In the genomic region with DNA sequence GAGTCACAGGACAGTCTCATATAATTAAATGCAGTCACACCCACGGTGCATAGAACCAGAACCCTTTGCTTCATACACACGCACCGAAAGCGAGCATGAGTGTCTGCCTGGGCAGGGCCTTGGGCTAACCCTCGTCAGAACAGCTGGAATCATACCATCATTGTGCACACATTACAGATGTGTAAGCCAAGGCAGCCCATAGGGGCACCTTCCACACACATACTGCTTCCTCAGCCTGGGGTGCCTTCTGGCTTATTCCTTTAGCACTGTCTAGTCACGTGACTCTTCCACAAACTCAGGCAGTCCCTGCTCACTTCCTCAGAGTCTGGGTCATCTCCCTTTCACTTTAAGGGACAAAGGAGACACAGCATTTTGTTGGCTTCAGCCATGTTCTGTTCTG, we compare ENCODE assay signal across 11 mouse cellular contexts. TPM values are rescaled to one million over a fixed set of nuclear protein-coding genes. Genes with fewer than 3 reads are reported as not detected.
A peak's percentile ranks its signal among the peaks of the same experiment; 100 is the strongest.
DNase-seq lines count a peak whose midpoint lies in the region; ATAC-seq and TF ChIP-seq lines count a peak whose summit lies in the region.
"Had no signal": no experiment of that assay in that cellular context is flagged by ENCODE, and none has a peak within 500 bp of the region (broad histone marks: within the 10 kb centered on the region; RNA-seq: fewer than 3 reads in every experiment).

No protein-coding gene starts in this region.

- intact Hi-C loops in heart, postnatal 36 days (cut with DNase I): no loop called here

- H3K79me2 ChIP-seq in C2C12 (ENCODE audit: control insufficient read depth, insufficient read depth): no peaks in the 10 kb centered on the region
- H3K79me2 ChIP-seq in macrophage (ENCODE audit: inconsistent target): peaks cover 36% of the 10 kb centered on the region; the same call in 1 of the 2 replicates

- peaks cover 68% of the 10 kb centered on the region for H3K4me1 ChIP-seq in heart, embryonic 10.5 days

- H3K36me3 ChIP-seq in heart, embryonic 10.5 days: no peaks in the 10 kb centered on the region
- H3K36me3 ChIP-seq in C2C12 (ENCODE audit: control insufficient read depth, insufficient read depth) (no peaks in the 10 kb centered on the region), macrophage (ENCODE audit: inconsistent target) (no peaks in the 10 kb centered on the region)
- H3K36me3 ChIP-seq: limb, embryonic 12.5 days had no signal

- no peaks in the 10 kb centered on the region for H3K9me3 ChIP-seq in heart, embryonic 10.5 days
- H3K9me3 ChIP-seq: limb, embryonic 12.5 days had no signal

- no peak overlapping the region for H3K4me3 ChIP-seq in heart, embryonic 10.5 days
- H3K4me3 ChIP-seq in C2C12 (ENCODE audit: insufficient read depth, poor library complexity, severe bottlenecking) (no peak overlapping the region), macrophage (ENCODE audit: inconsistent target) (no peak overlapping the region)
- H3K4me3 ChIP-seq: limb, embryonic 12.5 days had no signal

- DNase-seq in heart, embryonic 10.5 days (ENCODE audit: low spot score): no peak
- no peak for DNase-seq in heart, postnatal 36 days
- DNase-seq in right cerebral cortex, postnatal 14 days: no peak
- no peak for DNase-seq in kidney, postnatal 25 days
- DNase-seq in adrenal gland, adult 8-10 months: no peak

- no peak overlapping the region for H3ac ChIP-seq in C2C12 (ENCODE audit: control insufficient read depth, insufficient read length, low read depth)

- H3K27me3 ChIP-seq in heart, embryonic 10.5 days (ENCODE audit: insufficient read depth, poor library complexity, severe bottlenecking): peaks cover 7% of the 10 kb centered on the region
- H3K27me3 ChIP-seq in C2C12 (ENCODE audit: control insufficient read depth, insufficient read depth, insufficient read length): no peaks in the 10 kb centered on the region

- TF ChIP-seq CTCF in C2C12 (IDR thresholded peaks at IDR 0.05; ENCODE audit: control insufficient read depth, insufficient read depth, insufficient read length): no peak

- no peaks in the 10 kb centered on the region for H3K79me3 ChIP-seq in C2C12 (ENCODE audit: low read depth)

- 82% methylated on average over 6 of the region's 6 CpGs for WGBS in heart, embryonic 10.5 days
- WGBS in macrophage (ENCODE audit: missing documents): 65% methylated on average over 6 of the region's 6 CpGs

- ATAC-seq in granulocyte monocyte progenitor cell, adult 5-6 weeks (replicated peaks; ENCODE audit: poor library complexity, severe bottlenecking): peak; percentile 71

- peak overlapping the region; percentile 92 for H3K27ac ChIP-seq in heart, embryonic 10.5 days
- peak overlapping the region; percentile 40 for H3K27ac ChIP-seq in macrophage
- H3K27ac ChIP-seq: limb, embryonic 12.5 days had no signal

TF ChIP-seq in C2C12, 6 proteins besides CTCF, POLR2A, EP300 and RAD21:
- TF ChIP-seq MYOD1 (IDR thresholded peaks at IDR 0.05; ENCODE audit: control insufficient read depth, insufficient read length, low read depth) (no peak), USF1 (IDR thresholded peaks at IDR 0.05; ENCODE audit: low read depth) (peak; percentile 44)

RNA-seq across cellular contexts. Expression of a gene that starts 3.7 kb away (rescaled TPM):
- not detected in 2 replicates for polyA plus RNA-seq in heart, embryonic 10.5 days (2016; fragmentation: Nextera tagmentation; extraction: Ambion mirVana)
- not detected for total RNA-seq in heart, postnatal 36 days (2021)
- polyA plus RNA-seq in C2C12 (2012; fragmentation: generic; extraction: Trizol): not detected
- total RNA-seq in granulocyte monocyte progenitor cell, adult 5-6 weeks (2014; fragmentation: Nextera tagmentation): not detected in 2 replicates
- not detected in 2 replicates for total RNA-seq in granulocyte monocyte progenitor cell, adult 5-6 weeks (2017)
- total RNA-seq in macrophage (2018; cell fraction: chromatin; rRNA removed): not detected
- total RNA-seq in macrophage (2018; cell fraction: cytosol; rRNA removed): not detected
- total RNA-seq in macrophage (2018; cell fraction: nucleus; rRNA removed): not detected
- polyA plus RNA-seq in macrophage (2018): not detected in 3 replicates
- not detected for total RNA-seq in adrenal gland, adult 8-10 months (2022)
- polyA plus RNA-seq: intestine, embryonic 14.5 days; limb, embryonic 12.5 days; urinary bladder, adult 2 months had no signal

RNA-seq across cellular contexts. Expression of a gene that starts 33.5 kb away (rescaled TPM):
- polyA plus RNA-seq in heart, embryonic 10.5 days (2016; fragmentation: Nextera tagmentation; extraction: Ambion mirVana): 20.8 and 21.4 TPM in 2 replicates
- 1 to 10 TPM; 3.9 to 4.0 TPM for total RNA-seq in heart, postnatal 36 days (2021)
- polyA plus RNA-seq in C2C12 (2012; fragmentation: generic; extraction: Trizol) (0.42 TPM), macrophage (2018) (5.3 to 6.8 TPM (median 5.8 TPM) in 3 replicates)
- 4.7 and 7.4 TPM in 2 replicates for total RNA-seq in granulocyte monocyte progenitor cell, adult 5-6 weeks (2014; fragmentation: Nextera tagmentation)
- total RNA-seq in granulocyte monocyte progenitor cell, adult 5-6 weeks (2017): 0.72 and 0.86 TPM in 2 replicates
- 10 to 100 TPM in 20 of 26 experiments, 1 to 10 TPM in 6; 5.5 to 37.0 (median 24.0) TPM for total RNA-seq in macrophage (2018; cell fraction: chromatin; rRNA removed)
- total RNA-seq in macrophage (2018; cell fraction: cytosol; rRNA removed): 10 to 100 TPM in 9 of 26 experiments, 1 to 10 TPM in 17; 4.3 to 12.1 (median 9.4) TPM
- 10 to 100 TPM in 22 of 26 experiments, 1 to 10 TPM in 4; 7.2 to 31.3 (median 23.5) TPM for total RNA-seq in macrophage (2018; cell fraction: nucleus; rRNA removed)
- total RNA-seq in adrenal gland, adult 8-10 months (2022): 10 to 100 TPM in 3 of 4 experiments, 1 to 10 TPM in 1; 9.9 to 19.6 (median 12.8) TPM
